Mouse (Mus musculus): ENCODE measurements around the gene Ndufs6. TPM values are rescaled to one million over a fixed set of nuclear protein-coding genes. Genes with fewer than 3 reads are reported as not detected.

Gene Ndufs6
- polyA plus RNA-seq, 1 experiment from 2014 or later, result 311 TPM

DNA sequence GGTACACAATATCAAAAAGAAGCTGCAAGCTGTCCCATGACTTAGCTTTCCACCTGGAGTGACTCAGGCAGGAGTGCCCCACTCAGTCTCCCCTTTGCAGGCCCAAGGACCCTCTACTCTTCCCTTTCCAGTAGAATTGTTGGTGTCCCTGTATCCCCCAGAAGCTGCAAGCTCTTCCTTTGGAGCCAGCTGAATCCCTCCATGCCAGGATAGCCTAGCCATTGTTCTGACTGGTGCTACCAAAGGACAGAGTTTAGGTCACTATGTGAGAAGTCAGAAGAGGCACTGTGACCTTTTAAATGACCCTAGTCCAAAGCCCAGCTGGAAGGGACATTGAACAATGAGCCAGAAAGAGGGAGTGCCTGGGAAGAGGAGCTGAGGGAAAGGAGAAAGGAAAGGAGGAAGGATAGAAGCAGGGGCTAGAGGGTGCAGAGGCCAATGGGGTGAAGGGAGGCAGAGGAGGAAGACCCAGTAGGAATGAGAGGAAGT is 55.5 kb downstream of the Ndufs6 start:
- Histone ChIP-seq H3K9me3 (ENCODE audit: control insufficient read depth, low read length) (no peaks in the 10 kb centered on the region), H3K4me3 (ENCODE audit: low read depth, low read length) (no peak overlapping the region), H3K4me1 (replicated peaks; ENCODE audit: control insufficient read depth, insufficient read depth, low read length) (peaks cover 8% of the 10 kb centered on the region; the same call in 1 of the 2 replicates), H3K36me3 (ENCODE audit: control insufficient read depth, insufficient read depth, low read length) (no peaks in the 10 kb centered on the region), H3K27ac (ENCODE audit: low read depth, low read length) (no peak overlapping the region), H3K27me3 (ENCODE audit: control insufficient read depth, insufficient read depth, low read length) (peaks cover 61% of the 10 kb centered on the region), H3K9ac (ENCODE audit: low read depth, low read length) (no peak overlapping the region), H3K4me2 (replicated peaks; ENCODE audit: low read depth, low read length) (no peak overlapping the region)
- peak; percentile 25 for DNase-seq (ENCODE audit: low spot score)
- ATAC-seq (ENCODE audit: low FRiP score), result no peak

DNA sequence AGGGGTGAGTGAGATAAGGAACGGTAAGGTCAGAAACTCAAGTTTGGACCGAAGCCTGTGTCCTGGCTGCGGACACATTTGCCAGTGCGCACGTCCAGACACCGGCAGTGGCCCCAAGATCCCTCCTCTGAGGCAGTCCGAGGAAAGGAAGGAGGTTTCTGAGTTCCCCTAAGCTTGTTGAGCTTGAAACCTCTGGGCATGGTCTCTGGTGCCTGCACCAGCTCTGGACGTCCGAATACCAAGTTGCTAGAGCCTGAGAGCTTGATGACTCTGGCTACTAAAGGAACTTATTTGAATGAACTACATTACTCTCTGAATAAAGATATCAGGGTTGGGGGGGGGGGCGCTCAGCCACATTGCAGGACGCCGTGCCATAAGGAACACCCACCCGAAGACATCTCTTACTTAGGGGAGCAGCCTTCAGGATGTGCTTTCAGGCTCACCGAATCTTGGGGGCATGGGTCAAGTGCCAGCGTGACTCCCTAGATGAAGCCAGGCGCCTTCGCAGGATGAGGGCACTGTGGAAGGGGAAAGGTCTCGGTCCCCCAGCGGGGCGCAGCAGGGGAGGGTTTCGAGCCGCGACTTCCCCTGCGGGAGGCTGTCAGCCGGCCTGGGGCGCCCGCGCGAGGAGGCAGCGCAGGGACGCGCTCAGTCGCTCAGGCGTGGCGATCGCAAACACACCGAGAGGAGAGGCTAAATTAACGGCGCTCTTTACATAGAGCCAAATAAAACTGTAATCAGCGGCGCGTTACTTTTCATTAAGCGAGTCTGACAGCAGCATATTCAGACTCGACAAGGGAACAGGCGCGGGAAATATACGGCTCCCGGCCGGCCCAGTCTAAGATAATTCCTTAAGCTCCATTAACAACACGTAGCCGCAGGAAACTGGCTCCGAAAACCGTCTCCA is 56.8 kb downstream of the Ndufs6 start:
- Histone ChIP-seq H3K4me1 (replicated peaks; ENCODE audit: control insufficient read depth, insufficient read depth, low read length) (peaks cover 8% of the 10 kb centered on the region; the same call in 1 of the 2 replicates), H3K36me3 (ENCODE audit: control insufficient read depth, insufficient read depth, low read length) (no peaks in the 10 kb centered on the region), H3K27me3 (ENCODE audit: control insufficient read depth, insufficient read depth, low read length) (peaks cover 74% of the 10 kb centered on the region), H3K4me3 (ENCODE audit: low read depth, low read length) (peak overlapping the region; percentile 23), H3K4me2 (replicated peaks; ENCODE audit: low read depth, low read length) (peak overlapping the region; percentile 65), H3K27ac (ENCODE audit: low read depth, low read length) (no peak overlapping the region), H3K9me3 (ENCODE audit: control insufficient read depth, low read length) (no peaks in the 10 kb centered on the region), H3K9ac (ENCODE audit: low read depth, low read length) (no peak overlapping the region)
- ATAC-seq (ENCODE audit: low FRiP score) (0 out of 2 replicates have a peak, but pooled peaks have one; percentile 22), DNase-seq (ENCODE audit: low spot score) (peak; percentile 62)
- under 1% methylated on average over 53 of the region's 53 CpGs for WGBS

DNA sequence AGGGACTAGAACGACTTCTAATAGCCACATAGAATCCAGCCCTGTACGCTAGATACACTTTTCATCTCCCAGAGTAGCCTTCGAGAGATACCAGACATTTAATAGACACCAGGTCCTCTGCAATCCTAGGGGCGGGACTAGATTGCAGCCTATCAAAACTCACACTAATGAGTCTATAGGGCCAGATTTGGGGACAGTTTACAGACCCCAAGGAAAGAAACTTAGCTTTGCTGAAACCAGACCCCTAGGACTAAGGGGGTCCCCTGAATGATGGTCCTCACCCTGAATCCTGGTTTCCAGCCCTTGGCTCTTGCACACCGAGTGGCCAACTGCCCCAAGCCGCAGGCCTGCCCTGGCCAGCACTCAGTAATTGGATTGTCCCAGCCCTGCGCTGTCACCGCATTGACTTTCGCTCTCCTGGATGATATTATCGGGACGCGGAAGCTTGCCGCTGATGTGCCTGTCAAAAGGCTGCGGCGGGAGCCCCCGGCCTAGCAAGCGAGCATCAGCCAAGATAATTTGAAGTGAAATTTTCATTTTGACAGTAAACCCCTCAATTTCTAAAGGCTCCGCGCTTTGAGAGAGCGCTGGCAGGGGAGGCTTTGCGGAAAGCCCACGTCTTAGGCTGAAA is 57.8 kb downstream of the Ndufs6 start:
- Histone ChIP-seq H3K4me3 (ENCODE audit: low read depth, low read length) (no peak overlapping the region), H3K36me3 (ENCODE audit: control insufficient read depth, insufficient read depth, low read length) (no peaks in the 10 kb centered on the region), H3K4me1 (replicated peaks; ENCODE audit: control insufficient read depth, insufficient read depth, low read length) (peaks cover 8% of the 10 kb centered on the region; the same call in 1 of the 2 replicates), H3K27me3 (ENCODE audit: control insufficient read depth, insufficient read depth, low read length) (peaks cover 80% of the 10 kb centered on the region), H3K9me3 (ENCODE audit: control insufficient read depth, low read length) (no peaks in the 10 kb centered on the region), H3K27ac (ENCODE audit: low read depth, low read length) (0 out of 2 replicates have a peak overlapping the region, but pooled peaks have one; percentile 5), H3K4me2 (replicated peaks; ENCODE audit: low read depth, low read length) (peak overlapping the region; percentile 5; the same call in 1 of the 2 replicates), H3K9ac (ENCODE audit: low read depth, low read length) (no peak overlapping the region)
- WGBS, result 6% methylated on average over 22 of the region's 22 CpGs
- no peak for ATAC-seq (ENCODE audit: low FRiP score)
- DNase-seq (ENCODE audit: low spot score), result peak; percentile 62

DNA sequence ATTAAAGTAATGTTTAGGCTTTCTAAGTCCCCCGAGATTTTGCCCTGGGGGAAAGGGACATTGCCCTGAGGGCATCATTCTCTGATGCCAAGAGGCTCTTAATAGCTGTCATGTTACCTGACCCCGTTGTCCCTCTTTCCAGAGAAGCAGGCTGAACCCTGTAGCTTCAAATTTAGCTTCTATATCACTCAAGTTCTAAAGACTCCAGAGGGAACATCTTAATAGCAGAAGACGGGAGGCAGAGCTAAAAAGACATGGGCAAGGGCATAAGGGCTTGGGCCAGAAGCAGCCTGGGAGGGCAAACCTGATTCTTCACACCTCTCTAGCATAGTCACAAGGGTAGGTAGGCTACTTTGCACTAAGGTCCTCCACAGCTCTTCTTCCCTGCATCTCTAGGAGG is 58.5 kb downstream of the Ndufs6 start:
- Histone ChIP-seq H3K27ac (ENCODE audit: low read depth, low read length) (no peak overlapping the region), H3K4me2 (replicated peaks; ENCODE audit: low read depth, low read length) (no peak overlapping the region), H3K36me3 (ENCODE audit: control insufficient read depth, insufficient read depth, low read length) (no peaks in the 10 kb centered on the region), H3K4me3 (ENCODE audit: low read depth, low read length) (no peak overlapping the region), H3K9ac (ENCODE audit: low read depth, low read length) (no peak overlapping the region), H3K9me3 (ENCODE audit: control insufficient read depth, low read length) (no peaks in the 10 kb centered on the region), H3K4me1 (replicated peaks; ENCODE audit: control insufficient read depth, insufficient read depth, low read length) (peaks cover 8% of the 10 kb centered on the region), H3K27me3 (ENCODE audit: control insufficient read depth, insufficient read depth, low read length) (peaks cover 86% of the 10 kb centered on the region)
- WGBS, result 14% methylated on average over 3 of the region's 3 CpGs
- DNase-seq (ENCODE audit: low spot score) (no peak), ATAC-seq (ENCODE audit: low FRiP score) (no peak)

Other genes starting within 250 kb of the Ndufs6 start
- gene Irx4, start 68.1 kb downstream of the Ndufs6 start, polyA plus RNA-seq (2014; fragmentation: Nextera tagmentation; extraction: Ambion mirVana), result 3.9 and 4.1 TPM in 2 replicates
- gene Mrpl36, start within 50 bp of the Ndufs6 start, polyA plus RNA-seq (2014; fragmentation: Nextera tagmentation; extraction: Ambion mirVana), result 121 and 125 TPM in 2 replicates
- gene Lpcat1, start 138.7 kb upstream of the Ndufs6 start, polyA plus RNA-seq (2014; fragmentation: Nextera tagmentation; extraction: Ambion mirVana), result 51.2 and 51.5 TPM in 2 replicates
- 0.36 TPM in 1 of 2 replicates, not detected in the other for gene Slc6a3, start 208.2 kb upstream of the Ndufs6 start, polyA plus RNA-seq (2014; fragmentation: Nextera tagmentation; extraction: Ambion mirVana)